Mouse (Mus musculus): ENCODE data around the gene Tcp10b. TPM values are rescaled to one million over a fixed set of nuclear protein-coding genes. Genes with fewer than 3 reads are reported as not detected.
"Not testable (repeated sequence)": the region's sequence is repeated elsewhere in the genome, so short reads cannot be mapped to it uniquely, and the experiment has no call there.

Gene Tcp10b
- not detected in 2 replicates for total RNA-seq (2012; rRNA removed)
- under 1 TPM in 1 of 2 experiments, not detected in 1; 0.06 TPM for polyA plus RNA-seq (2012; ENCODE audit: insufficient read depth in 1 of 2, insufficient read length in 2 of 2, low read depth in 1 of 2, low replicate concordance in 2 of 2, missing spikeins in 1 of 2)

GRCm38 (mm10) chr17:13060804-13061203 is at the start of gene Tcp10b:
Tcp10b (plus strand) TSS chr17:13061104.
- H3K9me3 ChIP-seq (replicated peaks; ENCODE audit: insufficient read depth, low read length); H3K9ac ChIP-seq (ENCODE audit: control insufficient read depth, low read depth, low read length, poor library complexity, severe bottlenecking); H3K27ac ChIP-seq (ENCODE audit: control insufficient read depth, low read depth, low read length); H3K4me1 ChIP-seq (ENCODE audit: control insufficient read depth in 1 of 2, insufficient read depth in 2 of 2, low read length in 2 of 2); H3K79me2 ChIP-seq (ENCODE audit: control insufficient read depth, insufficient read depth, low read length, poor library complexity); H3K27me3 ChIP-seq (ENCODE audit: control insufficient read depth in 1 of 2, insufficient read depth in 2 of 2, low read length in 2 of 2); DNase-seq (ENCODE audit: low read depth, low spot score); H3K4me3 ChIP-seq (ENCODE audit: control insufficient read depth in 1 of 2, insufficient read depth in 1 of 2, low read depth in 2 of 2, low read length in 2 of 2); H3K36me3 ChIP-seq (ENCODE audit: control insufficient read depth in 1 of 2, insufficient read depth in 2 of 2, low read length in 2 of 2): not testable (repeated sequence)

DNA sequence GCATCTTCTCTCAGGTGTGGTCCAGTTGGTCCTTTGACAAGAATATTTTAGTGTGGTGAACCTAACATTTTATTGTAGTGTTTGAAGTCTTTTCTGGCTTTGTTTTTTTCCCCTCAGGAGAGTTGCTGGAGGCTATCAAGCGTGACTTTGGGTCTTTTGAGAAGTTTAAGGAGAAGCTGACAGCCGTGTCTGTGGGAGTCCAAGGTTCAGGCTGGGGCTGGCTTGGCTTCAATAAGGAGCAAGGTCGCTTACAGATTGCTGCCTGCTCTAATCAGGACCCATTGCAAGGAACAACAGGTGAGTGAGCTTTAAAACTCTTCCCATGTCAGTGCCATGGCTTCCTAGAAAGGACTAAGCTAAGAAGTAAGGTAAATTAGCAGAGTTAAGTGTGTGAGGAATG is 47.6 kb upstream of the Tcp10b start:
- Histone ChIP-seq H3K4me1 (ENCODE audit: control insufficient read depth in 1 of 2, insufficient read depth in 2 of 2, low read length in 2 of 2) (no peaks in the 10 kb centered on the region), H3K4me3 (ENCODE audit: control insufficient read depth in 1 of 2, insufficient read depth in 1 of 2, low read depth in 2 of 2, low read length in 2 of 2) (no peak overlapping the region), H3K79me2 (ENCODE audit: control insufficient read depth, insufficient read depth, low read length, poor library complexity) (peaks cover 11% of the 10 kb centered on the region), H3K27me3 (ENCODE audit: control insufficient read depth in 1 of 2, insufficient read depth in 2 of 2, low read length in 2 of 2) (no peaks in the 10 kb centered on the region), H3K36me3 (ENCODE audit: control insufficient read depth in 1 of 2, insufficient read depth in 2 of 2, low read length in 2 of 2) (peaks cover 9 to 27% of the 10 kb centered on the region in 2 experiments), H3K27ac (ENCODE audit: control insufficient read depth, low read depth, low read length) (no peak overlapping the region), H3K9ac (ENCODE audit: control insufficient read depth, low read depth, low read length, poor library complexity, severe bottlenecking) (no peak overlapping the region), H3K9me3 (replicated peaks; ENCODE audit: insufficient read depth, low read length) (no peaks in the 10 kb centered on the region)
- TF ChIP-seq MEF2A (IDR thresholded peaks at IDR 0.05; ENCODE audit: extremely low read depth, insufficient replicate concordance, low read depth, low read length, poor library complexity, severe bottlenecking), result no peak
- TF ChIP-seq POLR2A (IDR thresholded peaks at IDR 0.05; ENCODE audit: control insufficient read depth in 1 of 2, insufficient read depth in 1 of 2, low read depth in 1 of 2, low read length in 2 of 2, poor library complexity in 1 of 2), result no peak
- TF ChIP-seq UBTF (IDR thresholded peaks at IDR 0.05; ENCODE audit: borderline replicate concordance, insufficient read depth, low read depth, low read length), result no peak
- DNase-seq (ENCODE audit: low read depth, low spot score), result no peak

DNA sequence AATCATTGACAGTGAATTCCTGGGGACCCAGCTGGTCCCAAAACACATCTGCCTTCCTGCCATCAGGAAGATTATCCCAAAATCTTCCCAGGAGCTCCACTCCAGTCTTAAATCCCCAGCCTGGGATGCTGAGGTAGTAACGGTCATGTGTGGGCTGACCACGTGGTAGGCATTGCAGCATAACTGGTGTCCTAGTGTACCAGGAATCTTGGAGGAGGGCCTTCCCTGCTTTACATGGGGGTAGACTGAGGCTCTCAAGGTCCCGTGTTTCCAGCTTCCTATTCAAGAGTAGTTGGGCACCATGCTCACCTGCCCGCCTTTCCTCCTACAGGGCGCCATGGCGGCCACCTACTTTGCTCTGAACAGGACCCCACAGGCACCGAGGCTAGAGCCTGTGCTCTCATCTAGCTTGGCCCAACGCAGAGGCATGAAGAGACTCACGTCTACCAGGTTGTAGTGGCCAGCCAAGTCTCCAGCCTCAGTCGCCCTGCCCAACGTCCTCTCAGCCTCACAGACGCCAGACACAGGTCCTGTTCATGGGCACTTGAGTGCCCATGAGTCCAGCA is 24.2 kb upstream of the Tcp10b start:
- not testable (repeated sequence) for H3K9ac ChIP-seq (ENCODE audit: control insufficient read depth, low read depth, low read length, poor library complexity, severe bottlenecking); H3K27me3 ChIP-seq (ENCODE audit: control insufficient read depth in 1 of 2, insufficient read depth in 2 of 2, low read length in 2 of 2); DNase-seq (ENCODE audit: low read depth, low spot score); H3K4me1 ChIP-seq (ENCODE audit: control insufficient read depth in 1 of 2, insufficient read depth in 2 of 2, low read length in 2 of 2); H3K79me2 ChIP-seq (ENCODE audit: control insufficient read depth, insufficient read depth, low read length, poor library complexity); H3K27ac ChIP-seq (ENCODE audit: control insufficient read depth, low read depth, low read length); H3K9me3 ChIP-seq (replicated peaks; ENCODE audit: insufficient read depth, low read length); H3K4me3 ChIP-seq (ENCODE audit: control insufficient read depth in 1 of 2, insufficient read depth in 1 of 2, low read depth in 2 of 2, low read length in 2 of 2); H3K36me3 ChIP-seq (ENCODE audit: control insufficient read depth in 1 of 2, insufficient read depth in 2 of 2, low read length in 2 of 2)

GRCm38 (mm10) chr17:13043846-13044673 is 16.8 kb upstream of the Tcp10b start:
- H3K79me2 ChIP-seq (ENCODE audit: control insufficient read depth, insufficient read depth, low read length, poor library complexity); H3K36me3 ChIP-seq (ENCODE audit: control insufficient read depth in 1 of 2, insufficient read depth in 2 of 2, low read length in 2 of 2); H3K9ac ChIP-seq (ENCODE audit: control insufficient read depth, low read depth, low read length, poor library complexity, severe bottlenecking); H3K4me1 ChIP-seq (ENCODE audit: control insufficient read depth in 1 of 2, insufficient read depth in 2 of 2, low read length in 2 of 2); H3K9me3 ChIP-seq (replicated peaks; ENCODE audit: insufficient read depth, low read length); H3K27ac ChIP-seq (ENCODE audit: control insufficient read depth, low read depth, low read length); H3K4me3 ChIP-seq (ENCODE audit: control insufficient read depth in 1 of 2, insufficient read depth in 1 of 2, low read depth in 2 of 2, low read length in 2 of 2); H3K27me3 ChIP-seq (ENCODE audit: control insufficient read depth in 1 of 2, insufficient read depth in 2 of 2, low read length in 2 of 2): not testable (repeated sequence)
- DNase-seq (ENCODE audit: low read depth, low spot score), result peak; percentile 70
- TF ChIP-seq RAD21 (IDR thresholded peaks at IDR 0.05; ENCODE audit: low read depth, low read length), result peak; percentile 44
- TF ChIP-seq SMC3 (IDR thresholded peaks at IDR 0.05; ENCODE audit: low read depth, low read length), result peak; percentile 35
- peak; percentile 42 to 46 (median 43) for TF ChIP-seq CTCF (IDR thresholded peaks at IDR 0.05 in 2 of 3, conservative IDR thresholded peaks at IDR 0.05 in 1 of 3; ENCODE audit: control insufficient read depth in 1 of 3, insufficient read depth in 1 of 3, low read depth in 2 of 3, low read length in 3 of 3, poor library complexity in 1 of 3, severe bottlenecking in 1 of 3)
- peak; percentile 32 for TF ChIP-seq ZC3H11A (IDR thresholded peaks at IDR 0.05; ENCODE audit: low read depth, low read length)

DNA sequence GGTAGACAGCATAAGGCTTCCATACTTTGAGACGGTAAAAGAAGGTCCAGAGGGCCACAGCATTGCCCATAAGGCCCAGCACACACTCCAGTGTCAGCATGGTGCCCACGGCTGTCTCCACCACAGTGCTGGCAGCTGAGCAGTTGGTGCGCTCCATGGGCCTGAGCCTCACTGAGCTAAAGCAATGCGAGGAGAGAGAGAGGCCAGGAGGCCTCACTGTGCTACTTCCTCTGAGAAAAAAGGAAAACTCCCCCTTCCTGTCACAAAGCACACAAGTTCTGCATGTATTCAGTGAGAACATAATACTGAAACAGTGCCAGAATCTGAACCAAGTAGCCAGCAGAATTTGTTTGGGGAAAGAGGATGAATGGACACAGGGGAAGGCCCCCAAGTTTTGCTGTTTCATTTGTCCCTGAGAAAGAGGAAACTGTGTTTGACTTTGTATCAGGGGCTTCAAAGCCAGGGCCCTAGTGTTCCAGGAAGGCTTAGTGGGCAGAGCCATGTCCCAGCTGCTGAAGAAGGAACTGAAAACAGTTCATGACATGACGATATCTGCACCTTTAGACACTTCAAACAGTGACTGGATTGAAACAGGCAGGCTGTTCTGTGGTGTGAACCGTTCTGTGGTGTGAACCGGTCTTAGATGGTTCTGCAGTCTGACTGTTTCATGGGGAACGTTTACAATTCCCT is 8.6 kb upstream of the Tcp10b start, which contains the start of gene Gpr31b:
Gene Gpr31b, minus strand, starts transcription at position 173 of the 690 bp plus-strand sequence.
- H3K9ac ChIP-seq (ENCODE audit: control insufficient read depth, low read depth, low read length, poor library complexity, severe bottlenecking); H3K27ac ChIP-seq (ENCODE audit: control insufficient read depth, low read depth, low read length); H3K79me2 ChIP-seq (ENCODE audit: control insufficient read depth, insufficient read depth, low read length, poor library complexity); H3K9me3 ChIP-seq (replicated peaks; ENCODE audit: insufficient read depth, low read length); H3K27me3 ChIP-seq (ENCODE audit: control insufficient read depth in 1 of 2, insufficient read depth in 2 of 2, low read length in 2 of 2); H3K4me1 ChIP-seq (ENCODE audit: control insufficient read depth in 1 of 2, insufficient read depth in 2 of 2, low read length in 2 of 2); H3K36me3 ChIP-seq (ENCODE audit: control insufficient read depth in 1 of 2, insufficient read depth in 2 of 2, low read length in 2 of 2); H3K4me3 ChIP-seq (ENCODE audit: control insufficient read depth in 1 of 2, insufficient read depth in 1 of 2, low read depth in 2 of 2, low read length in 2 of 2); DNase-seq (ENCODE audit: low read depth, low spot score): not testable (repeated sequence)

Measured in MEL (cell line).